Mouse (Mus musculus) megakaryocyte progenitor cell, adult 5-6 weeks (primary cell): ENCODE measurements around the gene Ppfibp2. TPM values are rescaled to one million over a fixed set of nuclear protein-coding genes. Genes with fewer than 3 reads are reported as not detected.
A peak's percentile ranks its signal among the peaks of the same experiment; 100 is the strongest.

Source experiments
- ATAC-seq: replicated peaks from 2 replicates; pipeline ENCODE4 v1.8.0; 2016; ENCODE audit warnings: mild to moderate bottlenecking, moderate TSS enrichment, inconsistent platforms; ENCODE audit not compliant: poor library complexity
- total RNA-seq, 2 experiments: library from RNA; stranded (forward) in 1 of 2; stranded (reverse) in 1 of 2; fragments of 157-497, 149-512 nt in 1 of 2; fragments of 200-1000 nt in 1 of 2; gene quantifications; 2 replicates each; pipeline versions ENCODE4 v1.2.3 to v1.2.4; 2015 to 2017

Ppfibp2 gene
- total RNA-seq, 2 experiments from 2014 or later: 3.3 to 4.8 TPM

- ATAC-seq: no peak
Measured at GRCm38 (mm10) chr7:107699926-107700325, 104.9 kb downstream of the Ppfibp2 start.

- peak; percentile 47 for ATAC-seq
Measured at GRCm38 (mm10) chr7:107700646-107701045, 105.6 kb downstream of the Ppfibp2 start.

GRCm38 (mm10) chr7:107702461-107703380 is 107.7 kb downstream of the Ppfibp2 start:
- ATAC-seq: no peak

GRCm38 (mm10) chr7:107705941-107706340 is 110.9 kb downstream of the Ppfibp2 start:
- ATAC-seq: no peak

GRCm38 (mm10) chr7:107707650-107708049 is 112.6 kb downstream of the Ppfibp2 start:
- peak; percentile 79 for ATAC-seq

- peak; percentile 81 for ATAC-seq
Measured at GRCm38 (mm10) chr7:107708491-107709112, 113.6 kb downstream of the Ppfibp2 start.

GRCm38 (mm10) chr7:107712743-107713142 is 117.7 kb downstream of the Ppfibp2 start:
- ATAC-seq: no peak

- ATAC-seq: no peak
Measured at GRCm38 (mm10) chr7:107714067-107714466, 119.1 kb downstream of the Ppfibp2 start.

GRCm38 (mm10) chr7:107720771-107721170 is 125.8 kb downstream of the Ppfibp2 start:
- no peak for ATAC-seq

- no peak for ATAC-seq
Measured at GRCm38 (mm10) chr7:107722536-107722935, 127.5 kb downstream of the Ppfibp2 start.

- no peak for ATAC-seq
Measured at GRCm38 (mm10) chr7:107727538-107727937, 132.5 kb downstream of the Ppfibp2 start.

GRCm38 (mm10) chr7:107730587-107730986 is 135.6 kb downstream of the Ppfibp2 start:
- no peak for ATAC-seq

GRCm38 (mm10) chr7:107733162-107733561 is 138.2 kb downstream of the Ppfibp2 start:
- peak; percentile 73 for ATAC-seq

GRCm38 (mm10) chr7:107738726-107739125 is 143.7 kb downstream of the Ppfibp2 start:
- peak; percentile 64 for ATAC-seq

- no peak for ATAC-seq
Measured at GRCm38 (mm10) chr7:107742963-107743465, 148.0 kb downstream of the Ppfibp2 start.

- ATAC-seq: no peak
Measured at GRCm38 (mm10) chr7:107744454-107744853, 149.4 kb downstream of the Ppfibp2 start.

GRCm38 (mm10) chr7:107745111-107745510 is 150.1 kb downstream of the Ppfibp2 start:
- no peak for ATAC-seq

- no peak for ATAC-seq
Measured at GRCm38 (mm10) chr7:107746036-107746435, 151.0 kb downstream of the Ppfibp2 start.

GRCm38 (mm10) chr7:107747476-107747875 is 152.5 kb downstream of the Ppfibp2 start:
- ATAC-seq: no peak

GRCm38 (mm10) chr7:107747954-107748353 is 152.9 kb downstream of the Ppfibp2 start:
- peak; percentile 77 for ATAC-seq

GRCm38 (mm10) chr7:107749270-107749669 is 154.3 kb downstream of the Ppfibp2 start:
- peak; percentile 81 for ATAC-seq

GRCm38 (mm10) chr7:107749721-107750120 is 154.7 kb downstream of the Ppfibp2 start:
- ATAC-seq: no peak
